9 mouse cellular contexts compared by ENCODE assay signal in genomic region chr9:116366193-116366592, GRCm38 (mm10).
A peak's percentile ranks its signal among the peaks of the same experiment; 100 is the strongest.
DNase-seq lines count a peak whose midpoint lies in the region; ATAC-seq and TF ChIP-seq lines count a peak whose summit lies in the region.
"Had no signal": no experiment of that assay in that cellular context is flagged by ENCODE, and none has a peak within 500 bp of the region (broad histone marks: within the 10 kb centered on the region; RNA-seq: fewer than 3 reads in every experiment).

No protein-coding gene starts in this region.

- 61% methylated on average over 9 of the region's 9 CpGs for WGBS in kidney, adult 2 months
- 85% methylated on average over 9 of the region's 9 CpGs for WGBS in kidney, embryonic 14.5 days
- 88% methylated on average over 9 of the region's 9 CpGs for WGBS in midbrain, embryonic 14.5 days

- H3K4me3 ChIP-seq in kidney, adult 2 months (ENCODE audit: insufficient read depth, low read depth, low read length), result no peak overlapping the region
- no peak overlapping the region for H3K4me3 ChIP-seq in kidney, embryonic 14.5 days (ENCODE audit: low read length)
- H3K4me3 ChIP-seq in brown adipose tissue, adult 24 weeks (ENCODE audit: insufficient read depth, low read depth, low read length), result no peak overlapping the region
- no peak overlapping the region for H3K4me3 ChIP-seq in midbrain, embryonic 14.5 days (replicated peaks; ENCODE audit: low read depth, low read length)
- H3K4me3 ChIP-seq: midbrain, embryonic 15.5 days had no signal

- DNase-seq in kidney, adult 2 months, result peak; percentile 36
- DNase-seq in lung, postnatal 36 days, result peak; percentile 60
- peak; percentile 79 to 88 for DNase-seq in thymus, adult 18-20 months
- no peak for DNase-seq in cerebellum, postnatal 4 days (ENCODE audit: low spot score in 2 of 2)
- no peak for DNase-seq in midbrain, embryonic 14.5 days
- DNase-seq in right cerebral cortex, postnatal 14 days, result no peak

- H3K9me3 ChIP-seq in kidney, embryonic 14.5 days (ENCODE audit: control insufficient read depth, low read length), result peaks cover 4% of the 10 kb centered on the region; the same call in 1 of the 2 replicates
- no peaks in the 10 kb centered on the region for H3K9me3 ChIP-seq in midbrain, embryonic 14.5 days (ENCODE audit: control insufficient read depth, low read length)
- H3K9me3 ChIP-seq: midbrain, embryonic 15.5 days had no signal

- H3K36me3 ChIP-seq in kidney, adult 2 months (ENCODE audit: control insufficient read depth, insufficient read depth, low read length), result no peaks in the 10 kb centered on the region
- no peaks in the 10 kb centered on the region for H3K36me3 ChIP-seq in kidney, embryonic 14.5 days (ENCODE audit: control insufficient read depth, insufficient read depth, low read length)
- H3K36me3 ChIP-seq in midbrain, embryonic 14.5 days (ENCODE audit: control insufficient read depth, insufficient read depth, low read length), result no peaks in the 10 kb centered on the region
- H3K36me3 ChIP-seq: midbrain, embryonic 15.5 days had no signal

- H3K4me1 ChIP-seq in kidney, adult 2 months (ENCODE audit: control insufficient read depth, insufficient read depth, low read length), result no peaks in the 10 kb centered on the region
- H3K4me1 ChIP-seq in kidney, embryonic 14.5 days (ENCODE audit: control insufficient read depth, insufficient read depth, low read length), result no peaks in the 10 kb centered on the region
- H3K4me1 ChIP-seq in brown adipose tissue, adult 24 weeks (ENCODE audit: control insufficient read depth, insufficient read depth, insufficient read length, low read length), result 0 out of 2 replicates have a peak, but pooled peaks cover 2% of the 10 kb centered on the region
- peaks cover 6% of the 10 kb centered on the region; the same call in 1 of the 2 replicates for H3K4me1 ChIP-seq in midbrain, embryonic 14.5 days (ENCODE audit: control insufficient read depth, insufficient read depth, low read length)
- H3K4me1 ChIP-seq: midbrain, embryonic 15.5 days had no signal

- H3K27me3 ChIP-seq in kidney, adult 2 months (replicated peaks; ENCODE audit: control insufficient read depth, insufficient read depth, low read length), result no peaks in the 10 kb centered on the region
- H3K27me3 ChIP-seq in kidney, embryonic 14.5 days (ENCODE audit: control insufficient read depth, insufficient read depth, low read length), result no peaks in the 10 kb centered on the region
- H3K27me3 ChIP-seq in midbrain, embryonic 14.5 days (ENCODE audit: control insufficient read depth, insufficient read depth, low read length), result no peaks in the 10 kb centered on the region
- H3K27me3 ChIP-seq: midbrain, embryonic 15.5 days had no signal

- TF ChIP-seq POLR2A in kidney, adult 2 months (IDR thresholded peaks at IDR 0.05; ENCODE audit: low read depth, low read length), result no peak

- TF ChIP-seq CTCF in kidney, adult 2 months (conservative IDR thresholded peaks at IDR 0.05; ENCODE audit: insufficient read depth, insufficient read length, low read depth, low read length), result no peak

- H3K9ac ChIP-seq in kidney, embryonic 14.5 days (ENCODE audit: low read depth, low read length), result no peak overlapping the region
- no peak overlapping the region for H3K9ac ChIP-seq in midbrain, embryonic 14.5 days (replicated peaks; ENCODE audit: low read length)
- H3K9ac ChIP-seq: midbrain, embryonic 15.5 days had no signal

- H3K4me2 ChIP-seq in kidney, embryonic 14.5 days (replicated peaks; ENCODE audit: low read depth, low read length), result no peak overlapping the region
- no peak overlapping the region for H3K4me2 ChIP-seq in midbrain, embryonic 14.5 days (ENCODE audit: low read length)
- H3K4me2 ChIP-seq: midbrain, embryonic 15.5 days had no signal

- H3K27ac ChIP-seq in kidney, adult 2 months (ENCODE audit: insufficient read depth, low read depth, low read length), result no peak overlapping the region
- H3K27ac ChIP-seq in kidney, embryonic 14.5 days (ENCODE audit: low read depth, low read length), result no peak overlapping the region
- H3K27ac ChIP-seq in brown adipose tissue, adult 24 weeks (replicated peaks; ENCODE audit: low read depth, low read length), result peak overlapping the region; percentile 67; the same call in 1 of the 2 replicates
- H3K27ac ChIP-seq in midbrain, embryonic 14.5 days (replicated peaks; ENCODE audit: low read depth, low read length), result no peak overlapping the region
- H3K27ac ChIP-seq: midbrain, embryonic 15.5 days had no signal

- ATAC-seq in kidney, embryonic 14.5 days (ENCODE audit: low FRiP score, low TSS enrichment), result no peak
- no peak for ATAC-seq in midbrain, embryonic 14.5 days (ENCODE audit: low FRiP score, low TSS enrichment)
- ATAC-seq: midbrain, embryonic 15.5 days had no signal

Comparison
In these comparisons a context has a peak if more than half of its experiments do, and no peak if none do; other contexts are left out.
1. DNase-seq: peak in kidney, adult 2 months (single experiment), lung, postnatal 36 days (single experiment) and thymus, adult 18-20 months (2 of 2); none in cerebellum, postnatal 4 days (0 of 2), midbrain, embryonic 14.5 days (single experiment) and right cerebral cortex, postnatal 14 days (single experiment).